Mouse (Mus musculus) liver, embryonic 11.5 days (tissue): ENCODE data around the gene Tmem269. TPM values are rescaled to one million over a fixed set of nuclear protein-coding genes. Genes with fewer than 3 reads are reported as not detected.
A peak's percentile ranks its signal among the peaks of the same experiment; 100 is the strongest.

ENCODE experiments used
- ATAC-seq: fragments of 200-750 bp; cut with Nextera tagmentation; replicated peaks from 2 replicates; pipeline ENCODE4 v1.8.0; 2017; ENCODE audit warnings: moderate number of reproducible peaks, mild to moderate bottlenecking, moderate TSS enrichment, moderate library complexity; ENCODE audit not compliant: low FRiP score
- DNase-seq: peaks from one replicate; pipeline ENCODE4 v3.0.0-alpha.2; 2017; ENCODE audit warnings: low spot score
- H3K27ac ChIP-seq: fragments of 300-500 bp; sonication (generic); 2 replicates; pipeline ENCODE4 v1.5.1; 2014; ENCODE audit warnings: mild to moderate bottlenecking, low read depth, low read length, control low read depth
- H3K27me3 ChIP-seq: fragments of 300-500 bp; sonication (generic); replicated peaks from 2 replicates; pipeline ENCODE4 v1.6.1; 2014; ENCODE audit warnings: low read length, mixed read lengths; ENCODE audit not compliant: control insufficient read depth, insufficient read depth
- H3K36me3 ChIP-seq: fragments of 300-500 bp; sonication (generic); 2 replicates; pipeline ENCODE4 v1.6.1; 2014; ENCODE audit warnings: mild to moderate bottlenecking, low read length, moderate library complexity, mixed read lengths; ENCODE audit not compliant: control insufficient read depth, insufficient read depth
- H3K4me1 ChIP-seq: fragments of 300-500 bp; sonication (generic); replicated peaks from 2 replicates; pipeline ENCODE4 v1.6.1; 2014; ENCODE audit warnings: low read length, mixed read lengths; ENCODE audit not compliant: control insufficient read depth, insufficient read depth
- H3K4me2 ChIP-seq: fragments of 300-500 bp; sonication (generic); 2 replicates; pipeline ENCODE4 v1.6.1; 2014; ENCODE audit warnings: mild to moderate bottlenecking, control low read depth, moderate library complexity
- H3K4me3 ChIP-seq: fragments of 300-500 bp; sonication (generic); 2 replicates; pipeline ENCODE4 v1.5.1; 2014; ENCODE audit warnings: low read depth, low read length, control low read depth
- H3K9ac ChIP-seq: fragments of 300-500 bp; sonication (generic); 2 replicates; pipeline ENCODE4 v1.6.1; 2014; ENCODE audit warnings: low read depth, low read length, control low read depth
- H3K9me3 ChIP-seq: fragments of 300-500 bp; sonication (generic); 2 replicates; pipeline ENCODE4 v1.6.1; 2016; ENCODE audit warnings: low read length, inconsistent platforms, mixed read lengths; ENCODE audit not compliant: control insufficient read depth
- WGBS: fragments of 180-500 bp; shearing (Covaris S2); extraction: QIAGEN DNeasy Blood & Tissue Kit; methylation state at CpG from one replicate; pipeline ENCODE4 v1.1.7; 2014; 5-methylcytosine and 5-hydroxymethylcytosine counted together
- polyA plus RNA-seq: library from polyadenylated mRNA; unstranded; fragments of >200 nt; fragmentation: Nextera tagmentation; extraction: Ambion mirVana; gene quantifications from 2 replicates; pipeline ENCODE4 v1.2.1, GENCODE M21; 2014

Gene Tmem269
- polyA plus RNA-seq, 1 experiment from 2014 or later = not detected

GRCm38 (mm10) chr4:119192757-119193156, 25.3 kb downstream of the Tmem269 start:
- Histone ChIP-seq H3K9ac (no peak overlapping the region), H3K4me3 (no peak overlapping the region), H3K4me2 (no peak overlapping the region), H3K36me3 (peaks cover 3% of the 10 kb centered on the region; the same call in 1 of the 2 replicates), H3K9me3 (no peaks in the 10 kb centered on the region), H3K4me1 (peaks cover 23% of the 10 kb centered on the region), H3K27ac (no peak overlapping the region), H3K27me3 (no peaks in the 10 kb centered on the region)
- no peak for DNase-seq
- ATAC-seq = no peak
- 84% methylated on average over 4 of the region's 4 CpGs for WGBS

GRCm38 (mm10) chr4:119191273-119191672, 26.7 kb downstream of the Tmem269 start:
- DNase-seq (no peak), ATAC-seq (no peak)
- peak overlapping the region; percentile 96 for H3K27ac ChIP-seq
- no peaks in the 10 kb centered on the region for H3K27me3 ChIP-seq
- peak overlapping the region; percentile 81 for H3K9ac ChIP-seq
- H3K36me3 ChIP-seq = peaks cover 11% of the 10 kb centered on the region; the same call in 1 of the 2 replicates
- no peaks in the 10 kb centered on the region for H3K9me3 ChIP-seq
- H3K4me3 ChIP-seq = peak overlapping the region; percentile 56; the same call in 1 of the 2 replicates
- peak overlapping the region; percentile 62 for H3K4me2 ChIP-seq
- peaks cover 12% of the 10 kb centered on the region for H3K4me1 ChIP-seq
- 63% methylated on average over 3 of the region's 3 CpGs for WGBS

- H3K9ac ChIP-seq = peak overlapping the region; percentile 81
- peak; percentile 69 for ATAC-seq
- DNase-seq = peak; percentile 60
- peak overlapping the region; percentile 56 for H3K4me3 ChIP-seq
- H3K9me3 ChIP-seq = no peaks in the 10 kb centered on the region
- H3K27ac ChIP-seq = peak overlapping the region; percentile 96
- H3K27me3 ChIP-seq = no peaks in the 10 kb centered on the region
- 42% methylated on average over 8 of the region's 8 CpGs for WGBS
- peak overlapping the region; percentile 62 for H3K4me2 ChIP-seq
- H3K4me1 ChIP-seq = peaks cover 14% of the 10 kb centered on the region
- peaks cover 13% of the 10 kb centered on the region for H3K36me3 ChIP-seq
Observed at GRCm38 (mm10) chr4:119190618-119191017, 27.4 kb downstream of the Tmem269 start.

- H3K9ac ChIP-seq = peak within 1 kb of the TSS; percentile 89
- H3K4me1 ChIP-seq = peaks cover 18% of the 10 kb centered on the region
- ATAC-seq (peak; percentile 90), DNase-seq (peak; percentile 57)
- H3K9me3 ChIP-seq = no peaks in the 10 kb centered on the region
- H3K27me3 ChIP-seq = no peaks in the 10 kb centered on the region
- H3K36me3 ChIP-seq = peaks cover 15% of the 10 kb centered on the region
- 30% methylated on average over 6 of the region's 6 CpGs for WGBS
- H3K27ac ChIP-seq = peak within 1 kb of the TSS; percentile 96
- H3K4me3 ChIP-seq = peak within 1 kb of the TSS; percentile 56
- peak within 1 kb of the TSS; percentile 72 for H3K4me2 ChIP-seq
Observed at GRCm38 (mm10) chr4:119189864-119190263, 28.2 kb downstream of the Tmem269 start, which contains the start of gene Ermap. TSS of gene Ermap (minus strand) at chr4:119190011.

- DNase-seq = no peak
- no peak for ATAC-seq
- H3K4me2 ChIP-seq = no peak overlapping the region; the same call in 1 of the 2 replicates
- WGBS = 55% methylated on average over 6 of the region's 6 CpGs
- H3K36me3 ChIP-seq = peaks cover 15% of the 10 kb centered on the region
- H3K27me3 ChIP-seq = no peaks in the 10 kb centered on the region
- H3K9ac ChIP-seq = peak overlapping the region; percentile 81
- peaks cover 18% of the 10 kb centered on the region for H3K4me1 ChIP-seq
- peak overlapping the region; percentile 96 for H3K27ac ChIP-seq
- peak overlapping the region; percentile 56 for H3K4me3 ChIP-seq
- no peaks in the 10 kb centered on the region for H3K9me3 ChIP-seq
Observed at GRCm38 (mm10) chr4:119189392-119189791, 28.6 kb downstream of the Tmem269 start.

- H3K4me3 ChIP-seq = peak overlapping the region; percentile 56
- no peaks in the 10 kb centered on the region for H3K9me3 ChIP-seq
- WGBS = 28% methylated on average over 11 of the region's 11 CpGs
- no peak for DNase-seq
- H3K27me3 ChIP-seq = no peaks in the 10 kb centered on the region
- H3K4me1 ChIP-seq = peaks cover 18% of the 10 kb centered on the region
- peak overlapping the region; percentile 89 for H3K9ac ChIP-seq
- peaks cover 22% of the 10 kb centered on the region for H3K36me3 ChIP-seq
- peak overlapping the region; percentile 80 for H3K27ac ChIP-seq
- peak; percentile 52 for ATAC-seq
- peak overlapping the region; percentile 72 for H3K4me2 ChIP-seq
Observed at GRCm38 (mm10) chr4:119188060-119188785, 29.8 kb downstream of the Tmem269 start.

- Histone ChIP-seq H3K27me3 (no peaks in the 10 kb centered on the region), H3K9me3 (no peaks in the 10 kb centered on the region), H3K36me3 (peaks cover 40% of the 10 kb centered on the region), H3K27ac (no peak overlapping the region), H3K4me1 (peaks cover 15% of the 10 kb centered on the region), H3K4me3 (peak overlapping the region; percentile 18), H3K9ac (peak overlapping the region; percentile 41; the same call in 1 of the 2 replicates), H3K4me2 (peak overlapping the region; percentile 72)
- 76% methylated on average over 4 of the region's 4 CpGs for WGBS
- no peak for DNase-seq
- no peak for ATAC-seq
Observed at GRCm38 (mm10) chr4:119185771-119186170, 32.2 kb downstream of the Tmem269 start.

GRCm38 (mm10) chr4:119183525-119183924, 34.5 kb downstream of the Tmem269 start:
- Histone ChIP-seq H3K27ac (no peak overlapping the region), H3K9ac (no peak overlapping the region)
- 45% methylated on average over 1 of the region's 1 CpGs for WGBS

GRCm38 (mm10) chr4:119181456-119181855, 36.6 kb downstream of the Tmem269 start:
- H3K36me3 ChIP-seq = peaks cover 36% of the 10 kb centered on the region
- ATAC-seq = no peak
- peaks cover 13% of the 10 kb centered on the region for H3K4me1 ChIP-seq
- no peaks in the 10 kb centered on the region for H3K9me3 ChIP-seq
- H3K27ac ChIP-seq = peak overlapping the region; percentile 13; the same call in 1 of the 2 replicates
- no peak for DNase-seq
- no peak overlapping the region for H3K4me2 ChIP-seq
- H3K4me3 ChIP-seq = no peak overlapping the region
- H3K27me3 ChIP-seq = no peaks in the 10 kb centered on the region
- H3K9ac ChIP-seq = no peak overlapping the region
- WGBS = 70% methylated on average over 9 of the region's 9 CpGs

More at GRCm38 (mm10) chr4:119183525-119183924, 34.5 kb downstream of the Tmem269 start:
- ATAC-seq = no peak
- Histone ChIP-seq H3K4me1 (peaks cover 13% of the 10 kb centered on the region), H3K9me3 (no peaks in the 10 kb centered on the region), H3K4me2 (no peak overlapping the region), H3K27me3 (no peaks in the 10 kb centered on the region), H3K4me3 (no peak overlapping the region), H3K36me3 (peaks cover 43% of the 10 kb centered on the region)
- DNase-seq = no peak
